Mouse (Mus musculus) liver, embryonic 14 days (tissue): ENCODE data around the gene Hpse. TPM values are rescaled to one million over a fixed set of nuclear protein-coding genes. Genes with fewer than 3 reads are reported as not detected.

Experiments used
- polyA plus RNA-seq: library from polyadenylated mRNA; depleted of rRNA; stranded (reverse); fragments of >200 nt; gene quantifications from 2 replicates; pipeline ENCODE4 v1.2.3, GENCODE M21; 2012; rRNA removed

Gene Hpse
- 1.4 and 1.7 TPM in 2 replicates for polyA plus RNA-seq

GRCm38 (mm10) chr5:100719235-100720088, at the start of gene Hpse:
Hpse (minus strand) TSS chr5:100719716.

GRCm38 (mm10) chr5:100674711-100675376, 44.7 kb downstream of the Hpse start, which contains the start of gene Coq2:
Coq2 (minus strand) TSS chr5:100675140.

Other genes with a start within 250 kb of the Hpse start
- 8.5 and 9.7 TPM in 2 replicates for gene Lin54, start 219.1 kb downstream of the Hpse start, polyA plus RNA-seq
- 31.0 and 35.5 TPM in 2 replicates for gene Cops4, start 201.4 kb downstream of the Hpse start, polyA plus RNA-seq
- 60.6 and 88.5 TPM in 2 replicates for gene Plac8, start 147.5 kb downstream of the Hpse start, polyA plus RNA-seq
- 24.3 and 26.8 TPM in 2 replicates for gene Coq2, start 44.6 kb downstream of the Hpse start, polyA plus RNA-seq
- 12.9 and 16.9 TPM in 2 replicates for gene Helq, start 78.9 kb upstream of the Hpse start, polyA plus RNA-seq
- gene Mrps18c, start 78.9 kb upstream of the Hpse start, polyA plus RNA-seq: 54.6 and 55.4 TPM in 2 replicates
- 11.8 and 13.1 TPM in 2 replicates for gene Abraxas1, start 101.2 kb upstream of the Hpse start, polyA plus RNA-seq
- gene Gpat3, start 126.0 kb upstream of the Hpse start, polyA plus RNA-seq: 0.76 and 0.95 TPM in 2 replicates